ENCODE assay signal across 10 mouse cellular contexts in the genomic region with DNA sequence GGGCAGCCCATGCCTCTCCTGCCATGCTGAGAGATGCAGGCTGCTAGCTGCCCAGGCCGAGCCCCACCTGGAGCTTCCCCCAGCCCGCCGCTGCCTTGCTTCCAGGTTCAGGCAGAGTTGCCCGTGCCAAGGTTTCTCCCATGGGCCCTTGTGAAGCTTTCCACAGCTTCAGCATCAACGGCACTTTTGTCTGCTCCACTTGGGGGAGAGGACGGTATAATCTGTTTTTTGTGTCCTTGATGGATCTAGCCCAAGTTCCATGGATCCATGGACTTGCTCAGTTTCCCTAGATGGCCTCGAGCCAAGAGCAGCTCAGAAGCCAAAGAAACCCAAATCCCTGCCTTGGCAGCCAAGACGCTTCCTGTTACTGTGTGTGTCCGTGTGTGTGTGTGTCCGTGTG. TPM values are rescaled to one million over a fixed set of nuclear protein-coding genes. Genes with fewer than 3 reads are reported as not detected.
DNase-seq lines count a peak whose midpoint lies in the region; ATAC-seq and TF ChIP-seq lines count a peak whose summit lies in the region.
"Had no signal": no experiment of that assay in that cellular context is flagged by ENCODE, and none has a peak within 500 bp of the region (broad histone marks: within the 10 kb centered on the region; RNA-seq: fewer than 3 reads in every experiment).

No protein-coding gene starts in this region.

- peaks cover 6% of the 10 kb centered on the region; the same call in 1 of the 2 replicates for H3K4me1 ChIP-seq in limb, embryonic 14.5 days (ENCODE audit: control insufficient read depth, insufficient read depth, low read length)

- ATAC-seq in limb, embryonic 14.5 days (ENCODE audit: low FRiP score, low read depth): 0 out of 2 replicates have a peak, but pooled peaks have one; percentile 6

- peak; percentile 92 for DNase-seq in heart, adult 11 months
- no peak for DNase-seq in heart, postnatal 25 days (ENCODE audit: low spot score)
- peak; percentile 62 for DNase-seq in left cerebral cortex, postnatal 4 days
- no peak for DNase-seq in left cerebral cortex, postnatal 36 days (ENCODE audit: low spot score in 2 of 2)
- DNase-seq in brain, embryonic 18.5 days (ENCODE audit: low read depth, low spot score): peak; percentile 37
- peak; percentile 49 for DNase-seq in limb, embryonic 14.5 days (ENCODE audit: low spot score)
- DNase-seq in embryo, embryonic 11 days: no peak
- DNase-seq in retina, embryonic 14.5 days (ENCODE audit: low spot score): no peak
- DNase-seq: layer of hippocampus, adult 9-11 months; lung, postnatal 10 days had no signal

- H3K9ac ChIP-seq in limb, embryonic 14.5 days (ENCODE audit: low read depth, low read length, severe bottlenecking): no peak overlapping the region

- H3K27ac ChIP-seq in limb, embryonic 14.5 days (replicated peaks; ENCODE audit: low read depth, low read length): no peak overlapping the region

- no peak overlapping the region for H3K4me2 ChIP-seq in limb, embryonic 14.5 days (replicated peaks; ENCODE audit: low read depth, low read length, severe bottlenecking)

- 63% methylated on average over 10 of the region's 10 CpGs for WGBS in limb, embryonic 14.5 days

- no peak for TF ChIP-seq POLR2A in limb, embryonic 14.5 days (IDR thresholded peaks at IDR 0.05; ENCODE audit: borderline replicate concordance, extremely low read depth, insufficient read depth, insufficient read length)

- H3K9me3 ChIP-seq in limb, embryonic 14.5 days (ENCODE audit: control insufficient read depth, low read length): no peaks in the 10 kb centered on the region

- H3K4me3 ChIP-seq in limb, embryonic 14.5 days (replicated peaks; ENCODE audit: low read length): no peak overlapping the region

- H3K36me3 ChIP-seq in limb, embryonic 14.5 days (ENCODE audit: control insufficient read depth, insufficient read depth, low read length): no peaks in the 10 kb centered on the region

- no peaks in the 10 kb centered on the region for H3K27me3 ChIP-seq in limb, embryonic 14.5 days (ENCODE audit: control insufficient read depth, insufficient read depth, low read length)

- intact Hi-C loops in heart, postnatal 25 days (cut with DNase I): loop anchor here (5.0 kb wide), 3 partner anchors 34 to 104 kb away; a partner anchor contains a TSS
- intact Hi-C loops in left cerebral cortex, postnatal 4 days (cut with DNase I): no loop called here
- intact Hi-C loops in left cerebral cortex, postnatal 36 days (cut with DNase I): loop anchor here (5.0 to 10.0 kb wide), 3 partner anchors 34 to 472 kb away; a partner anchor contains a TSS

RNA-seq across cellular contexts. Expression of a gene that starts 33.8 kb away (rescaled TPM):
- total RNA-seq in heart, postnatal 25 days (2021): 10 to 100 TPM; 84.7 to 87.4 TPM
- 10 to 100 TPM; 76.0 to 78.0 TPM for total RNA-seq in left cerebral cortex, postnatal 4 days (2021)
- 10 to 100 TPM; 66.2 to 67.0 TPM for total RNA-seq in left cerebral cortex, postnatal 36 days (2021)
- 47.2 and 70.9 TPM in 2 replicates for polyA plus RNA-seq in limb, embryonic 14.5 days (2012; rRNA removed)
- polyA plus RNA-seq in limb, embryonic 14.5 days (2014; fragmentation: Nextera tagmentation; extraction: Ambion mirVana): 156 and 158 TPM in 2 replicates

RNA-seq across cellular contexts. Expression of a gene that starts 34.7 kb away (rescaled TPM):
- total RNA-seq in heart, postnatal 25 days (2021): 10 to 100 TPM; 25.3 to 28.0 TPM
- 10 to 100 TPM; 34.9 to 38.6 TPM for total RNA-seq in left cerebral cortex, postnatal 4 days (2021)
- 10 to 100 TPM; 41.4 to 54.6 TPM for total RNA-seq in left cerebral cortex, postnatal 36 days (2021)
- 15.9 and 20.7 TPM in 2 replicates for polyA plus RNA-seq in limb, embryonic 14.5 days (2012; rRNA removed)
- polyA plus RNA-seq in limb, embryonic 14.5 days (2014; fragmentation: Nextera tagmentation; extraction: Ambion mirVana): 21.6 and 22.4 TPM in 2 replicates

RNA-seq across cellular contexts. Expression of a gene that starts 42.5 kb away (rescaled TPM):
- 10 to 100 TPM; 65.1 to 72.6 TPM for total RNA-seq in heart, postnatal 25 days (2021)
- 10 to 100 TPM; 78.8 to 79.4 TPM for total RNA-seq in left cerebral cortex, postnatal 4 days (2021)
- total RNA-seq in left cerebral cortex, postnatal 36 days (2021): 10 to 100 TPM; 51.2 to 54.5 TPM
- polyA plus RNA-seq in limb, embryonic 14.5 days (2012; rRNA removed): 20.4 and 22.2 TPM in 2 replicates
- 25.2 and 30.3 TPM in 2 replicates for polyA plus RNA-seq in limb, embryonic 14.5 days (2014; fragmentation: Nextera tagmentation; extraction: Ambion mirVana)

Comparison
In these comparisons a context has a peak if more than half of its experiments do, and no peak if none do; other contexts are left out.
1. DNase-seq: peak in heart, adult 11 months (single experiment), left cerebral cortex, postnatal 4 days (single experiment), brain, embryonic 18.5 days (single experiment) and limb, embryonic 14.5 days (single experiment); none in heart, postnatal 25 days (single experiment), left cerebral cortex, postnatal 36 days (0 of 2), embryo, embryonic 11 days (single experiment) and retina, embryonic 14.5 days (single experiment).